Mouse (Mus musculus): ENCODE data around the gene Man2a1.

The Man2a1 gene

GRCm38 (mm10) chr17:64600372-64601090, at the start of gene Man2a1:
TSS of gene Man2a1 (plus strand) at chr17:64600736.
- peak; percentile 68 to 87 for DNase-seq (ENCODE audit: low spot score in 2 of 2)

- no peak for DNase-seq (ENCODE audit: low spot score in 2 of 2)
These were observed 47.2 kb upstream of the Man2a1 start for GRCm38 (mm10) chr17:64553358-64553757.

GRCm38 (mm10) chr17:64554901-64555300, 45.6 kb upstream of the Man2a1 start:
- no peak for DNase-seq (ENCODE audit: low spot score in 2 of 2)

- DNase-seq (ENCODE audit: low spot score in 2 of 2): no peak
These were observed 43.7 kb upstream of the Man2a1 start for GRCm38 (mm10) chr17:64556661-64557445.

GRCm38 (mm10) chr17:64558994-64559540, 41.5 kb upstream of the Man2a1 start:
- DNase-seq (ENCODE audit: low spot score in 2 of 2): no peak

- DNase-seq (ENCODE audit: low spot score in 2 of 2): no peak
These were observed 34.1 kb upstream of the Man2a1 start for GRCm38 (mm10) chr17:64566435-64566834.

- DNase-seq (ENCODE audit: low spot score in 2 of 2): no peak
These were observed 33.0 kb upstream of the Man2a1 start for GRCm38 (mm10) chr17:64567546-64567945.

- peak in 1 of 2 experiments; percentile 5 for DNase-seq (ENCODE audit: low spot score in 2 of 2)
These were observed 26.6 kb upstream of the Man2a1 start for GRCm38 (mm10) chr17:64573981-64574380.

- DNase-seq (ENCODE audit: low spot score in 2 of 2): peak in 1 of 2 experiments; percentile 12
These were observed 25.3 kb upstream of the Man2a1 start for GRCm38 (mm10) chr17:64575240-64575639.

- DNase-seq (ENCODE audit: low spot score in 2 of 2): no peak
These were observed 23.1 kb upstream of the Man2a1 start for GRCm38 (mm10) chr17:64577485-64577884.

GRCm38 (mm10) chr17:64578346-64578745, 22.2 kb upstream of the Man2a1 start:
- DNase-seq (ENCODE audit: low spot score in 2 of 2): no peak

- DNase-seq (ENCODE audit: low spot score in 2 of 2): peak in 1 of 2 experiments; percentile 38
These were observed 20.8 kb upstream of the Man2a1 start for GRCm38 (mm10) chr17:64579696-64580095.

- DNase-seq (ENCODE audit: low spot score in 2 of 2): no peak
These were observed 19.4 kb upstream of the Man2a1 start for GRCm38 (mm10) chr17:64581133-64581532.

- DNase-seq (ENCODE audit: low spot score in 2 of 2): peak in 1 of 2 experiments; percentile 6
These were observed 18.6 kb upstream of the Man2a1 start for GRCm38 (mm10) chr17:64581962-64582361.

- DNase-seq (ENCODE audit: low spot score in 2 of 2): no peak
These were observed 10.1 kb upstream of the Man2a1 start for GRCm38 (mm10) chr17:64590483-64590882.

- no peak for DNase-seq (ENCODE audit: low spot score in 2 of 2)
These were observed 9.2 kb upstream of the Man2a1 start for GRCm38 (mm10) chr17:64591366-64591765.

GRCm38 (mm10) chr17:64592355-64592754, 8.2 kb upstream of the Man2a1 start:
- no peak for DNase-seq (ENCODE audit: low spot score in 2 of 2)

- no peak for DNase-seq (ENCODE audit: low spot score in 2 of 2)
These were observed 7.7 kb upstream of the Man2a1 start for GRCm38 (mm10) chr17:64592788-64593187.

GRCm38 (mm10) chr17:64597770-64598169, 2.8 kb upstream of the Man2a1 start:
- no peak for DNase-seq (ENCODE audit: low spot score in 2 of 2)

GRCm38 (mm10) chr17:64599916-64600315, 620 bp upstream of the Man2a1 start:
- peak in 1 of 2 experiments; percentile 69 for DNase-seq (ENCODE audit: low spot score in 2 of 2)

- DNase-seq (ENCODE audit: low spot score in 2 of 2): no peak
These were observed 685 bp downstream of the Man2a1 start for GRCm38 (mm10) chr17:64601091-64601750.
